18 mouse cellular contexts compared by ENCODE assay signal in genomic region chr14:12591829-12592228, GRCm38 (mm10).
A peak's percentile ranks its signal among the peaks of the same experiment; 100 is the strongest.
DNase-seq lines count a peak whose midpoint lies in the region; ATAC-seq and TF ChIP-seq lines count a peak whose summit lies in the region.
"Had no signal": no experiment of that assay in that cellular context is flagged by ENCODE, and none has a peak within 500 bp of the region (broad histone marks: within the 10 kb centered on the region; RNA-seq: fewer than 3 reads in every experiment).

No protein-coding gene starts in this region.

- no peak for ATAC-seq in forebrain, embryonic 14.5 days
- ATAC-seq in forebrain, postnatal 0 days, result no peak
- ATAC-seq in hindbrain, embryonic 14.5 days (ENCODE audit: low FRiP score), result no peak
- ATAC-seq in hindbrain, embryonic 16.5 days, result no peak
- no peak for ATAC-seq in midbrain, postnatal 0 days (ENCODE audit: low FRiP score)
- no peak for ATAC-seq in midbrain, embryonic 13.5 days
- ATAC-seq: activated CD4-positive, CD25-positive, alpha-beta regulatory T cell, adult 4 months; intestine, embryonic 15.5 days; Patski had no signal

- no peaks in the 10 kb centered on the region; the same call in 1 of the 2 replicates for H3K36me3 ChIP-seq in forebrain, embryonic 14.5 days (ENCODE audit: control insufficient read depth, insufficient read depth, low read length)
- H3K36me3 ChIP-seq in forebrain, postnatal 0 days (ENCODE audit: insufficient read depth), result no peaks in the 10 kb centered on the region
- H3K36me3 ChIP-seq in hindbrain, embryonic 14.5 days (replicated peaks; ENCODE audit: control insufficient read depth, insufficient read depth), result 0 out of 2 replicates have a peak, but pooled peaks cover 5% of the 10 kb centered on the region
- H3K36me3 ChIP-seq in hindbrain, embryonic 16.5 days (ENCODE audit: control insufficient read depth, insufficient read depth, low read length), result no peaks in the 10 kb centered on the region
- 0 out of 2 replicates have a peak, but pooled peaks cover 5% of the 10 kb centered on the region for H3K36me3 ChIP-seq in midbrain, postnatal 0 days (ENCODE audit: insufficient read depth, low read length)
- H3K36me3 ChIP-seq in midbrain, embryonic 13.5 days, result peaks cover 3% of the 10 kb centered on the region; the same call in 1 of the 2 replicates
- H3K36me3 ChIP-seq: embryonic facial prominence, embryonic 10.5 days; G1E; intestine, embryonic 15.5 days had no signal

- TF ChIP-seq CTCF in forebrain, postnatal 0 days (IDR thresholded peaks at IDR 0.05; ENCODE audit: low read depth), result no peak
- no peak for TF ChIP-seq CTCF in midbrain, postnatal 0 days (IDR thresholded peaks at IDR 0.05)

- 0 out of 2 replicates have a peak overlapping the region, but pooled peaks have one; percentile 14 for H3K27ac ChIP-seq in forebrain, embryonic 14.5 days (ENCODE audit: low read depth, low read length)
- H3K27ac ChIP-seq in forebrain, postnatal 0 days (ENCODE audit: low read depth, low read length), result no peak overlapping the region
- 0 out of 2 replicates have a peak overlapping the region, but pooled peaks have one; percentile 10 for H3K27ac ChIP-seq in hindbrain, embryonic 14.5 days
- H3K27ac ChIP-seq in hindbrain, embryonic 16.5 days (ENCODE audit: low read depth, low read length), result no peak overlapping the region
- 0 out of 2 replicates have a peak overlapping the region, but pooled peaks have one; percentile 4 for H3K27ac ChIP-seq in midbrain, postnatal 0 days (ENCODE audit: low read depth, low read length)
- H3K27ac ChIP-seq in midbrain, embryonic 13.5 days, result no peak overlapping the region
- H3K27ac ChIP-seq: embryonic facial prominence, embryonic 10.5 days; intestine, embryonic 15.5 days had no signal

- H3K4me2 ChIP-seq in forebrain, embryonic 14.5 days (ENCODE audit: low read length), result no peak overlapping the region
- no peak overlapping the region for H3K4me2 ChIP-seq in forebrain, postnatal 0 days (ENCODE audit: low read depth)
- H3K4me2 ChIP-seq in hindbrain, embryonic 14.5 days (replicated peaks), result no peak overlapping the region
- H3K4me2 ChIP-seq in hindbrain, embryonic 16.5 days (ENCODE audit: low read length), result no peak overlapping the region
- no peak overlapping the region for H3K4me2 ChIP-seq in midbrain, postnatal 0 days (ENCODE audit: low read depth, low read length, poor library complexity, severe bottlenecking)
- H3K4me2 ChIP-seq in midbrain, embryonic 13.5 days (replicated peaks), result no peak overlapping the region
- H3K4me2 ChIP-seq: intestine, embryonic 15.5 days had no signal

- H3K4me1 ChIP-seq in forebrain, embryonic 14.5 days (ENCODE audit: control insufficient read depth, insufficient read depth, low read length), result peaks cover 31% of the 10 kb centered on the region
- 0 out of 2 replicates have a peak, but pooled peaks cover 3% of the 10 kb centered on the region for H3K4me1 ChIP-seq in forebrain, postnatal 0 days (ENCODE audit: insufficient read depth)
- H3K4me1 ChIP-seq in hindbrain, embryonic 14.5 days (replicated peaks; ENCODE audit: control insufficient read depth, insufficient read depth, low read length), result 0 out of 2 replicates have a peak, but pooled peaks cover 9% of the 10 kb centered on the region
- no peaks in the 10 kb centered on the region; the same call in 1 of the 2 replicates for H3K4me1 ChIP-seq in hindbrain, embryonic 16.5 days (ENCODE audit: control insufficient read depth, insufficient read depth, low read depth, low read length)
- no peaks in the 10 kb centered on the region for H3K4me1 ChIP-seq in midbrain, postnatal 0 days (ENCODE audit: insufficient read depth, low read length)
- H3K4me1 ChIP-seq in midbrain, embryonic 13.5 days (replicated peaks), result no peaks in the 10 kb centered on the region
- H3K4me1 ChIP-seq: embryonic facial prominence, embryonic 10.5 days; intestine, embryonic 15.5 days had no signal

- no peaks in the 10 kb centered on the region for H3K27me3 ChIP-seq in forebrain, embryonic 14.5 days (replicated peaks; ENCODE audit: control insufficient read depth, insufficient read depth, low read length)
- H3K27me3 ChIP-seq in forebrain, postnatal 0 days (ENCODE audit: insufficient read depth, low read length), result no peaks in the 10 kb centered on the region
- H3K27me3 ChIP-seq in hindbrain, embryonic 14.5 days (ENCODE audit: control insufficient read depth, insufficient read depth, low read length), result no peaks in the 10 kb centered on the region
- H3K27me3 ChIP-seq in hindbrain, embryonic 16.5 days (replicated peaks; ENCODE audit: control insufficient read depth, insufficient read depth, low read length), result no peaks in the 10 kb centered on the region
- no peaks in the 10 kb centered on the region for H3K27me3 ChIP-seq in midbrain, postnatal 0 days (ENCODE audit: insufficient read depth, low read length)
- no peaks in the 10 kb centered on the region for H3K27me3 ChIP-seq in midbrain, embryonic 13.5 days
- H3K27me3 ChIP-seq: intestine, embryonic 15.5 days; Patski had no signal

- H3K4me3 ChIP-seq in forebrain, embryonic 14.5 days (ENCODE audit: low read depth, low read length), result no peak overlapping the region
- no peak overlapping the region for H3K4me3 ChIP-seq in forebrain, postnatal 0 days (ENCODE audit: low read depth, low read length)
- no peak overlapping the region for H3K4me3 ChIP-seq in hindbrain, embryonic 14.5 days (replicated peaks; ENCODE audit: low read length)
- H3K4me3 ChIP-seq in hindbrain, embryonic 16.5 days (ENCODE audit: low read length), result no peak overlapping the region
- no peak overlapping the region for H3K4me3 ChIP-seq in midbrain, postnatal 0 days (ENCODE audit: low read depth, low read length)
- H3K4me3 ChIP-seq in midbrain, embryonic 13.5 days (replicated peaks), result no peak overlapping the region
- H3K4me3 ChIP-seq: embryonic facial prominence, embryonic 10.5 days; intestine, embryonic 15.5 days had no signal

- no peak for DNase-seq in forebrain, embryonic 14.5 days (ENCODE audit: low spot score)
- no peak for DNase-seq in forebrain, postnatal 0 days
- DNase-seq in hindbrain, embryonic 14.5 days (ENCODE audit: low spot score), result no peak
- DNase-seq in midbrain, postnatal 0 days (ENCODE audit: low spot score), result no peak
- peak; percentile 61 for DNase-seq in Muller cell, postnatal 12 days (ENCODE audit: inconsistent ontology term)
- DNase-seq in MN1 (ENCODE audit: low spot score), result no peak
- DNase-seq: adrenal gland, postnatal 25 days; gastrocnemius, postnatal 14 days; heart, postnatal 10 days; heart, postnatal 4 days; kidney, adult 18-20 months had no signal

- H3K9ac ChIP-seq in forebrain, embryonic 14.5 days (ENCODE audit: low read length), result no peak overlapping the region
- H3K9ac ChIP-seq in forebrain, postnatal 0 days, result no peak overlapping the region
- H3K9ac ChIP-seq in hindbrain, embryonic 14.5 days, result no peak overlapping the region
- no peak overlapping the region for H3K9ac ChIP-seq in hindbrain, embryonic 16.5 days (ENCODE audit: low read depth, low read length)
- no peak overlapping the region for H3K9ac ChIP-seq in midbrain, postnatal 0 days (replicated peaks; ENCODE audit: low read length, poor library complexity, severe bottlenecking)
- H3K9ac ChIP-seq in midbrain, embryonic 13.5 days (replicated peaks), result no peak overlapping the region
- H3K9ac ChIP-seq: intestine, embryonic 15.5 days had no signal

- no peaks in the 10 kb centered on the region for H3K9me3 ChIP-seq in forebrain, embryonic 14.5 days (replicated peaks; ENCODE audit: control insufficient read depth, low read length)
- H3K9me3 ChIP-seq in forebrain, postnatal 0 days (ENCODE audit: low read length), result no peaks in the 10 kb centered on the region
- H3K9me3 ChIP-seq in hindbrain, embryonic 14.5 days (ENCODE audit: control insufficient read depth, low read length), result no peaks in the 10 kb centered on the region
- H3K9me3 ChIP-seq in hindbrain, embryonic 16.5 days (ENCODE audit: control insufficient read depth, low read length), result no peaks in the 10 kb centered on the region
- H3K9me3 ChIP-seq in midbrain, postnatal 0 days (ENCODE audit: low read length), result no peaks in the 10 kb centered on the region
- no peaks in the 10 kb centered on the region for H3K9me3 ChIP-seq in midbrain, embryonic 13.5 days
- H3K9me3 ChIP-seq: embryonic facial prominence, embryonic 10.5 days; G1E; intestine, embryonic 15.5 days had no signal

Comparison
In these comparisons a context has a peak if more than half of its experiments do, and no peak if none do; other contexts are left out.
1. H3K27ac ChIP-seq: peak in forebrain, embryonic 14.5 days (single experiment), hindbrain, embryonic 14.5 days (single experiment) and midbrain, postnatal 0 days (single experiment); none in forebrain, postnatal 0 days (single experiment), hindbrain, embryonic 16.5 days (single experiment) and midbrain, embryonic 13.5 days (single experiment).